Mouse (Mus musculus) layer of hippocampus, adult 18-20 months (tissue): Measurements from ENCODE around the gene Nol6. TPM values are rescaled to one million over a fixed set of nuclear protein-coding genes. Genes with fewer than 3 reads are reported as not detected.

Experiments
- DNase-seq, 2 experiments: peaks; one replicate each; pipeline ENCODE4 v3.0.0; 2022; ENCODE audit warnings: low spot score in 2 of 2
- total RNA-seq, 2 experiments: library from RNA; stranded (reverse); gene quantifications; 2 replicates each; pipeline ENCODE4 v1.2.3; 2021

Nol6 gene
- total RNA-seq, 2 experiments from 2014 or later, result 107 to 108 TPM

- DNase-seq, result peak in 1 of 2 experiments; percentile 44
Measured at GRCm38 (mm10) chr4:41129406-41129805, 5.2 kb upstream of the Nol6 start.

- DNase-seq, result peak in 1 of 2 experiments; percentile 58
Measured at GRCm38 (mm10) chr4:41118706-41119292, 5.5 kb downstream of the Nol6 start.

GRCm38 (mm10) chr4:41116817-41117216 is 7.4 kb downstream of the Nol6 start:
- DNase-seq, result no peak

GRCm38 (mm10) chr4:41115793-41116192 is 8.5 kb downstream of the Nol6 start:
- no peak for DNase-seq

GRCm38 (mm10) chr4:41115074-41115473 is 9.2 kb downstream of the Nol6 start:
- DNase-seq, result no peak

- DNase-seq, result no peak
Measured at GRCm38 (mm10) chr4:41114358-41115070, 9.7 kb downstream of the Nol6 start.

- no peak for DNase-seq
Measured at GRCm38 (mm10) chr4:41108717-41109425, 15.4 kb downstream of the Nol6 start.

GRCm38 (mm10) chr4:41107440-41107839 is 16.8 kb downstream of the Nol6 start:
- no peak for DNase-seq

GRCm38 (mm10) chr4:41102901-41103300 is 21.4 kb downstream of the Nol6 start:
- no peak for DNase-seq

GRCm38 (mm10) chr4:41100986-41101385 is 23.3 kb downstream of the Nol6 start:
- no peak for DNase-seq

GRCm38 (mm10) chr4:41098577-41098951 is 25.7 kb downstream of the Nol6 start:
- no peak for DNase-seq

GRCm38 (mm10) chr4:41097871-41098576 is 26.2 kb downstream of the Nol6 start, which contains the start of gene Aqp3:
Aqp3 (minus strand) TSS chr4:41098183.
- DNase-seq, result no peak

GRCm38 (mm10) chr4:41097381-41097780 is 26.9 kb downstream of the Nol6 start:
- DNase-seq, result no peak

GRCm38 (mm10) chr4:41096794-41097193 is 27.5 kb downstream of the Nol6 start:
- no peak for DNase-seq

GRCm38 (mm10) chr4:41096169-41096568 is 28.1 kb downstream of the Nol6 start:
- no peak for DNase-seq

- DNase-seq, result no peak
Measured at GRCm38 (mm10) chr4:41094361-41094760, 29.9 kb downstream of the Nol6 start.

GRCm38 (mm10) chr4:41092958-41093357 is 31.3 kb downstream of the Nol6 start:
- DNase-seq, result no peak

GRCm38 (mm10) chr4:41091391-41091790 is 32.9 kb downstream of the Nol6 start:
- no peak for DNase-seq

GRCm38 (mm10) chr4:41089705-41090104 is 34.5 kb downstream of the Nol6 start:
- DNase-seq, result no peak

- no peak for DNase-seq
Measured at GRCm38 (mm10) chr4:41089189-41089588, 35.1 kb downstream of the Nol6 start.

- no peak for DNase-seq
Measured at GRCm38 (mm10) chr4:41087459-41088298, 36.6 kb downstream of the Nol6 start.
